Mouse (Mus musculus) inflammation-experienced regulatory T-cells, adult 6 months (primary cell): ENCODE measurements around the gene Siah3. TPM values are rescaled to one million over a fixed set of nuclear protein-coding genes. Genes with fewer than 3 reads are reported as not detected.
A peak's percentile ranks its signal among the peaks of the same experiment; 100 is the strongest.

Experiments used
- ATAC-seq: one replicate; pipeline ENCODE4 v1.8.0; 2017
- polyA plus RNA-seq, 3 experiments: library from polyadenylated mRNA; unstranded; fragments of 100-300 nt; shearing (Covaris generic); gene quantifications; one replicate each; pipeline ENCODE4 v1.2.1; 2017

The Siah3 gene
- polyA plus RNA-seq, 3 experiments from 2014 or later: 0.15 to 0.69 (median 0.56) TPM

GRCm38 (mm10) chr14:75468941-75469340 lies 13.2 kb downstream of the Siah3 start:
- ATAC-seq: no peak

- no peak for ATAC-seq
These were observed 17.5 kb downstream of the Siah3 start for GRCm38 (mm10) chr14:75473061-75473930.

GRCm38 (mm10) chr14:75475887-75476286 lies 20.1 kb downstream of the Siah3 start:
- ATAC-seq: no peak

- ATAC-seq: no peak
These were observed 26.7 kb downstream of the Siah3 start for GRCm38 (mm10) chr14:75482231-75483175.

- ATAC-seq: no peak
These were observed 27.4 kb downstream of the Siah3 start for GRCm38 (mm10) chr14:75483176-75483546.

- no peak for ATAC-seq
These were observed 32.1 kb downstream of the Siah3 start for GRCm38 (mm10) chr14:75487932-75488331.

GRCm38 (mm10) chr14:75493555-75494194 lies 37.9 kb downstream of the Siah3 start:
- ATAC-seq: no peak

- no peak for ATAC-seq
These were observed 39.1 kb downstream of the Siah3 start for GRCm38 (mm10) chr14:75494926-75495325.

- no peak for ATAC-seq
These were observed 45.8 kb downstream of the Siah3 start for GRCm38 (mm10) chr14:75501501-75501990.

GRCm38 (mm10) chr14:75502446-75502845 lies 46.7 kb downstream of the Siah3 start:
- no peak for ATAC-seq

GRCm38 (mm10) chr14:75504255-75504654 lies 48.5 kb downstream of the Siah3 start:
- no peak for ATAC-seq

- ATAC-seq: no peak
These were observed 49.5 kb downstream of the Siah3 start for GRCm38 (mm10) chr14:75505126-75505840.

GRCm38 (mm10) chr14:75506246-75506645 lies 50.5 kb downstream of the Siah3 start:
- ATAC-seq: no peak

- ATAC-seq: no peak
These were observed 54.3 kb downstream of the Siah3 start for GRCm38 (mm10) chr14:75510125-75510524.

GRCm38 (mm10) chr14:75512946-75513345 lies 57.2 kb downstream of the Siah3 start:
- ATAC-seq: no peak

GRCm38 (mm10) chr14:75516161-75516560 lies 60.4 kb downstream of the Siah3 start:
- peak; percentile 95 for ATAC-seq

GRCm38 (mm10) chr14:75516917-75517595 lies 61.3 kb downstream of the Siah3 start:
- ATAC-seq: no peak

- ATAC-seq: no peak
These were observed 62.6 kb downstream of the Siah3 start for GRCm38 (mm10) chr14:75518196-75518887.

- ATAC-seq: no peak
These were observed 63.1 kb downstream of the Siah3 start for GRCm38 (mm10) chr14:75518899-75519298.

- no peak for ATAC-seq
These were observed 63.9 kb downstream of the Siah3 start for GRCm38 (mm10) chr14:75519668-75520067.

GRCm38 (mm10) chr14:75524648-75525047 lies 68.9 kb downstream of the Siah3 start:
- no peak for ATAC-seq
